Mouse (Mus musculus) cortical plate, adult 2 months (tissue): ENCODE data around the gene Cep41. TPM values are rescaled to one million over a fixed set of nuclear protein-coding genes. Genes with fewer than 3 reads are reported as not detected.

Source experiments
- H3K27ac ChIP-seq: fragments of 200-500 bp; 2 replicates; pipeline ENCODE4 v1.5.1; 2012; ENCODE audit warnings: low read length, control low read depth, inconsistent platforms; ENCODE audit not compliant: insufficient read depth
- H3K4me1 ChIP-seq: fragments of 200-500 bp; 2 replicates; pipeline ENCODE4 v1.6.1; 2011; ENCODE audit warnings: low read length; ENCODE audit not compliant: control insufficient read depth, insufficient read depth
- H3K4me3 ChIP-seq: fragments of 200-500 bp; 2 replicates; pipeline ENCODE4 v1.5.1; 2011; ENCODE audit warnings: mild to moderate bottlenecking, low read length, control low read depth; ENCODE audit not compliant: insufficient read depth
- CTCF ChIP-seq: fragments of 200-500 bp; IDR thresholded peaks from 2 replicates; pipeline ENCODE4 v1.5.1; 2011; ENCODE audit warnings: mild to moderate bottlenecking, control low read depth, low read length; ENCODE audit not compliant: insufficient read depth; ENCODE audit errors: extremely low read depth
- POLR2A ChIP-seq: fragments of 200-500 bp; IDR thresholded peaks from 2 replicates; pipeline ENCODE4 v1.6.1; 2011; ENCODE audit warnings: mild to moderate bottlenecking, low read length, control low read depth; ENCODE audit not compliant: insufficient read depth; ENCODE audit errors: extremely low read depth
- polyA plus RNA-seq: library from polyadenylated mRNA; depleted of rRNA; stranded (reverse); fragments of >200 nt; gene quantifications from 2 replicates; pipeline ENCODE4 v1.2.3, GENCODE M21; 2012

Cep41 gene
- polyA plus RNA-seq, 1 experiment, result 5.8 TPM

GRCm38 (mm10) chr6:30695124-30695523 is 1.6 kb upstream of the Cep41 start:
- Histone ChIP-seq H3K4me1 (peaks cover 1% of the 10 kb centered on the region; the same call in 1 of the 2 replicates), H3K4me3 (no peak overlapping the region), H3K27ac (no peak overlapping the region)
- TF ChIP-seq CTCF, result no peak
- TF ChIP-seq POLR2A, result no peak

DNA sequence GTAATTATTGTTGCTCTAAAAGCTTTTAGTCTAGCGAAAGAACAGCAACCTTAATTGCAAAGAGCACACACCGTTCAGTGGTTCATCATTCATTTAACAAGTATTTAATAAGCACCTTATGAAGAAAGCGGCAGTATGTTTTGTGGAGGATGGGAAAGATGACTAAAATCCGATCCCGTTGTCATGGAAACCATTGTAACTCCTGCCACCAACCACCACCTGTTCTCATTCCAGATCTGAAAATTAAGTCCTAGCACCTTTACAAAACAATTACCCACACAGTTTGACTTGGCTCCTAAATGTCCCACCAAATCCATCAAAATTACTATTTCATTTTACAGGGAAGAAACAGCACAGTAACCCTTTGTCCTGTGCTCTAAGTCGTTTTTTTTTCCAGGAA is 660 bp upstream of the Cep41 start:
- Histone ChIP-seq H3K4me3 (peak overlapping the region; percentile 80; the same call in 1 of the 2 replicates), H3K4me1 (peaks cover 1% of the 10 kb centered on the region; the same call in 1 of the 2 replicates), H3K27ac (no peak overlapping the region)
- TF ChIP-seq CTCF, result no peak
- no peak for TF ChIP-seq POLR2A

DNA sequence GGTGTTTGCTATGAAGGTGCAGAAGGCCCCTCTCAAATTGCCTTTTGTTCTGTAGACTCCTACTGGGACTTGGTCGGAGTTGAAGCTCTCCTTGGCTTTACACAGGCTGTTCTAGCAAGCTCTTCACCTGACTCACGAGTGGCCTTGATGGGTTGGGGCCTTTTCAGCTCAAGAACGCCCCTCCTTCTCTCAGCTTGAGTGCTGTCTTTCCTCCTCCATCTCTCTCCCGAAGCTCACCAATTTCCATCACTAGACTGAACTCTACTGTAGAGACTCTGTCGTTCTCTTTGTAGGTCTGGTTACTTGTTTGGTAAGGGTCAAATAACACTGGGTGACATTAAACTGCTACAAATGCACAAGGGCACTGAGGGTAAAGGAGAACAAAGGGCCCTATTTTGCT is 723 bp downstream of the Cep41 start:
- TF ChIP-seq CTCF (no peak), POLR2A (no peak)
- Histone ChIP-seq H3K4me1 (peaks cover 1% of the 10 kb centered on the region; the same call in 1 of the 2 replicates), H3K4me3 (peak overlapping the region; percentile 80), H3K27ac (peak overlapping the region; percentile 62; the same call in 1 of the 2 replicates)

DNA sequence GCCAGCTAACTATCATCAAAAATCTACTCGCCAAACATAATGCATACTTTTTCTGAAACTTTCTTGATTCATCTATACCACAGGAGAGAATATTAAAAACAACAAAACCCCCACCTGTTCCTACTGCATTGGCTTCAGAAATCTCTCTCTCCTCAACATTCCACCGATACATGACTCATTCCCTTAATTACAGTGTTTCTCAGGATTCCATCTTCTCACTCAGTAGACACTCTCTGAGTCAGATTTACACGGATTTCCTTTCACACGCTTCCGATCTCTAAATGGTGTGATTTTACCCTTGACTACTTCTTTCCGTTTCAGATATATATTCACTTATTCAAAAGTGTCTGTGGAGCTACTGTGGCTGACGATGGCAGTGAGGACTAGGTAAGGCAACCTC is 6.4 kb downstream of the Cep41 start:
- TF ChIP-seq POLR2A, result no peak
- no peak overlapping the region for H3K27ac ChIP-seq
- no peak overlapping the region for H3K4me3 ChIP-seq
- H3K4me1 ChIP-seq, result peaks cover 2% of the 10 kb centered on the region

DNA sequence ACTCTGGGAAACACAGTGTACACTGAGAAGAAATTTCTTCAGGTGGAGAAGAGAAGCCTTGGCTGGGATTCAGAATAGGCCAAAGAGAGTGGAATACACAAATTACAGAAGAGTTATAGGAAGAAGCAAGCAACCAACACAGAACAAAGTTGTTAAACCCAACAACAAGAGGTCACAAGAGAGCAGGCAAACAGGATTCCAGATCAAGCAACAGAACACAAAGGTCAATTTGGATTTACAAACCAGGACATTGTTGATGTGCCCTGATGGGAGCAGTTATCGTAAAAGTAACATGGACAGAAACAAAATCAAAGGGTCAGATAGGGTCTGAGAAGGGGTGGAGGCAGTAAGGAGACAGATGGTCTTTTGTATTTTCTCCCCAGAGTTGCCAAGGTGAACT is 9.0 kb downstream of the Cep41 start:
- TF ChIP-seq CTCF (no peak), POLR2A (no peak)
- no peak overlapping the region for H3K4me3 ChIP-seq
- H3K27ac ChIP-seq, result no peak overlapping the region
- peaks cover 2% of the 10 kb centered on the region for H3K4me1 ChIP-seq

DNA sequence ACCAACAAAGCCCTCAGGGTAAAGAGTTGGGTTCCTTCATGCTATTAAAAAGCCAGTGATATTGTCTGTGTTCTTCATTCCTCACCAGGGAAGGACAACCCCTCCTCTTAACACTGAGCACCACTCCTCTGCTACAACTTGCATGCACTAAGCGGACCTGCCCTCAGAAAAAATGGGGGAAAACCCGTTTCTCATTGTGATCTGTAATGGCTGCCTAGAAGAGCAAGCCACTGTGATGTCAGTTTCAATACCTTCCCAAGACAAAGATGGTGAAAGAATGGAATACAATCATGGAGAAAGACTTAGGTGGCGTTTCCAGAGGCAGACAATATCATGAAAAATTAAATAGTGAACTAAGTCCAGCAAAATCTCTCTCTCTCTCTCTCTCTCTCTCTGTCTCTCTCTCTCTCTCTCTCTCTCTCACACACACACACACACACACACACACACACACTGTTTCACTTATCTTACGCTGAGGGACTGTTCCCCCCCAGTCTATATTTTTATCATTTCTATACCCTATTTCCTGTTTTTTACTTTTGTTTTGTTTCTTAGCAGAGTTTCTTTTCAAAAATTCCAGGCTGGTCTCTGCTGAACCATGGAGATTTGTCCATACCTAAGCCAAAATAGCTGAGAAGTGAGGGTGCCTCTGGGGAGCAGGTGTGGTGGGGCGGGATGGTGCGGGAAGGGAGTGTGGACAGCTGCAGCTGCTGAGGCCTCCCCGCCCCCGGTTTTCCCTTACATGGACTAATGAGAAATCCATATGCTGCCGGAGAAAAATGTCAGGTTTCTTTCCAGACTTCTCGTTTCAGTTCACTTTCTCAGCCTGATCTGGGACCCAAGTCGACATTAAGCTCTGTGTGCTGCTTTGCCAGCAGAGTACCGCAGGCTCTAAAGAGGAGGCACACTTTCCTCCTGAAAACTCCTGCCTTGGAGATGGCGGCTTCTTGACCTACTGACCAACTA is 11.3 kb downstream of the Cep41 start:
- H3K4me1 ChIP-seq, result peaks cover 2% of the 10 kb centered on the region
- no peak overlapping the region for H3K27ac ChIP-seq
- no peak overlapping the region for H3K4me3 ChIP-seq
- TF ChIP-seq CTCF, result no peak
- TF ChIP-seq POLR2A, result no peak

- Histone ChIP-seq H3K27ac (no peak overlapping the region), H3K4me1 (peaks cover 2% of the 10 kb centered on the region), H3K4me3 (no peak overlapping the region)
- TF ChIP-seq POLR2A, result no peak
- TF ChIP-seq CTCF, result no peak
These were observed 13.1 kb downstream of the Cep41 start for GRCm38 (mm10) chr6:30680442-30680841.

DNA sequence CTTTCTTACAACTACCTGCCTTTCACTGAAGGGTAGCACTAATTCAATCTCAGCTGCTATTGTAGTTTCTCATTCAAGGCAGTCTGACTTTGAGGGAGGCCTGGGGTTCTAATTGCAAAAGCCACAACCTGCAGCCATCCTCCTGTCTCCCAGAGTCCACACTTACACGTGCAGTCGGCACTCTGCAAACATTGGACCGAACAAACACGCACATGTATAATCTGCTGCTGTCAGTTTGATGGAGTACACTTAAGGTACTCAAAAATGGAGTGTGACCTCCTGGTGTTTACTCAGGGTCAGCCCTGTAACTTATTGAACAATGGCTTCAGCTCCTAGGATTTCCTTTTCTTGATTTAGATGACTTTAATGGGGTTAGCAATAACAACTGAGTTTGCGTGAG is 14.0 kb downstream of the Cep41 start:
- Histone ChIP-seq H3K27ac (no peak overlapping the region), H3K4me3 (no peak overlapping the region), H3K4me1 (peaks cover 5% of the 10 kb centered on the region)
- no peak for TF ChIP-seq CTCF
- TF ChIP-seq POLR2A, result no peak

- Histone ChIP-seq H3K4me1 (peaks cover 8% of the 10 kb centered on the region), H3K4me3 (no peak overlapping the region), H3K27ac (no peak overlapping the region)
- no peak for TF ChIP-seq CTCF
- no peak for TF ChIP-seq POLR2A
These were observed 15.1 kb downstream of the Cep41 start for GRCm38 (mm10) chr6:30678482-30678881.

DNA sequence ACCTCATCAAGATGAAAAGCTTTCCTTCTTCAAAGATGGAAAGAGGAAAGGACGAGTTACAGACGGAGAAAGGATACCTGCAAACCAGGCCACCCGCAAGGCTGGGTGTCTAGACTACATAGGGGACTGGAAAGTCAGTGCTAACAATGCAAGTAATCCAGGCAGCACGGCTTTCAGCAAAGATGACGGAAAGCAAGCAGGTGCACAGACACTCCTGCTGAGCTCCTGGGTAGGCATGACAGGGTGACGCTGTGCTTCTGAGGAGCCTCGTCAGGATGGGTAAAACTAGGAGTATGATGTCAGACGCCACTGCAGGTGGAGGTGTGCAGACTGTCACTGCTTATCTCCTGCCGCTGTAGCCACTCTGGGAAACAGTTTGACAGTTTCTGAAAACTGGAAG is 16.0 kb downstream of the Cep41 start:
- Histone ChIP-seq H3K4me3 (no peak overlapping the region), H3K27ac (no peak overlapping the region), H3K4me1 (peaks cover 7% of the 10 kb centered on the region)
- TF ChIP-seq CTCF (no peak), POLR2A (no peak)
